Mouse (Mus musculus) left cerebral cortex, postnatal 10 days (tissue): ENCODE measurements around the gene Fhad1. TPM values are rescaled to one million over a fixed set of nuclear protein-coding genes. Genes with fewer than 3 reads are reported as not detected.

Source experiments
- DNase-seq, 2 experiments: peaks; one replicate each; pipeline ENCODE4 v3.0.0; 2021 to 2022; ENCODE audit warnings: low spot score in 2 of 2, mixed read lengths in 1 of 2; ENCODE audit errors: extremely low spot score in 1 of 2
- intact Hi-C: fragments of 180-260 bp; cut with DNase I; formaldehyde crosslinking; loops from one replicate; pipeline ENCODE4 v1.15.1; 2025
- total RNA-seq, 2 experiments: library from RNA; stranded (reverse); gene quantifications; 2 replicates each; pipeline ENCODE4 v1.2.3; 2021

Gene Fhad1
- total RNA-seq, 2 experiments from 2014 or later, result 2.3 to 2.7 TPM

GRCm38 (mm10) chr4:141913201-141913993 is 101.5 kb downstream of the Fhad1 start:
- peak in 1 of 2 experiments; percentile 61 for DNase-seq
- intact Hi-C loops, result no loop called here

- DNase-seq, result no peak
- intact Hi-C loops, result no loop called here
Measured at GRCm38 (mm10) chr4:141904710-141905109, 110.2 kb downstream of the Fhad1 start.

- DNase-seq, result no peak
- intact Hi-C loops, result no loop called here
Measured at GRCm38 (mm10) chr4:141902479-141902858, 112.4 kb downstream of the Fhad1 start.

- no peak for DNase-seq
- intact Hi-C loops, result no loop called here
Measured at GRCm38 (mm10) chr4:141901711-141902478, 113.0 kb downstream of the Fhad1 start.

GRCm38 (mm10) chr4:141900421-141900820 is 114.5 kb downstream of the Fhad1 start:
- DNase-seq, result no peak
- intact Hi-C loops, result no loop called here

- peak in 1 of 2 experiments; percentile 61 for DNase-seq
- intact Hi-C loops, result no loop called here
Measured at GRCm38 (mm10) chr4:141899936-141900335, 114.9 kb downstream of the Fhad1 start.

GRCm38 (mm10) chr4:141898905-141899304 is 116.0 kb downstream of the Fhad1 start:
- no peak for DNase-seq
- intact Hi-C loops, result no loop called here

- intact Hi-C loops, result no loop called here
- no peak for DNase-seq
Measured at GRCm38 (mm10) chr4:141897838-141898237, 117.0 kb downstream of the Fhad1 start.

- intact Hi-C loops, result no loop called here
- DNase-seq, result peak in 1 of 2 experiments; percentile 63
Measured at GRCm38 (mm10) chr4:141897225-141897624, 117.7 kb downstream of the Fhad1 start.

- intact Hi-C loops, result no loop called here
- DNase-seq, result no peak
Measured at GRCm38 (mm10) chr4:141895772-141896171, 119.1 kb downstream of the Fhad1 start.

- intact Hi-C loops, result no loop called here
- DNase-seq, result no peak
Measured at GRCm38 (mm10) chr4:141893157-141893784, 121.6 kb downstream of the Fhad1 start.

- intact Hi-C loops, result no loop called here
- DNase-seq, result no peak
Measured at GRCm38 (mm10) chr4:141886385-141886968, 128.4 kb downstream of the Fhad1 start.

GRCm38 (mm10) chr4:141885451-141885850 is 129.4 kb downstream of the Fhad1 start:
- no peak for DNase-seq
- intact Hi-C loops, result no loop called here

GRCm38 (mm10) chr4:141882858-141883257 is 132.0 kb downstream of the Fhad1 start:
- DNase-seq, result no peak
- intact Hi-C loops, result no loop called here

GRCm38 (mm10) chr4:141881950-141882349 is 132.9 kb downstream of the Fhad1 start:
- no peak for DNase-seq
- intact Hi-C loops, result no loop called here

- intact Hi-C loops, result no loop called here
- no peak for DNase-seq
Measured at GRCm38 (mm10) chr4:141881289-141881914, 133.5 kb downstream of the Fhad1 start.

GRCm38 (mm10) chr4:141879875-141880274 is 135.0 kb downstream of the Fhad1 start:
- intact Hi-C loops, result no loop called here
- DNase-seq, result no peak

GRCm38 (mm10) chr4:141879074-141879473 is 135.8 kb downstream of the Fhad1 start:
- DNase-seq, result no peak
- intact Hi-C loops, result no loop called here

GRCm38 (mm10) chr4:141878621-141879020 is 136.3 kb downstream of the Fhad1 start:
- intact Hi-C loops, result no loop called here
- no peak for DNase-seq
